Mouse (Mus musculus): ENCODE measurements around the gene Rsg1. TPM values are rescaled to one million over a fixed set of nuclear protein-coding genes. Genes with fewer than 3 reads are reported as not detected.

Gene Rsg1
- polyA plus RNA-seq, 2 experiments from 2014 or later, result 3.0 to 4.7 TPM

DNA sequence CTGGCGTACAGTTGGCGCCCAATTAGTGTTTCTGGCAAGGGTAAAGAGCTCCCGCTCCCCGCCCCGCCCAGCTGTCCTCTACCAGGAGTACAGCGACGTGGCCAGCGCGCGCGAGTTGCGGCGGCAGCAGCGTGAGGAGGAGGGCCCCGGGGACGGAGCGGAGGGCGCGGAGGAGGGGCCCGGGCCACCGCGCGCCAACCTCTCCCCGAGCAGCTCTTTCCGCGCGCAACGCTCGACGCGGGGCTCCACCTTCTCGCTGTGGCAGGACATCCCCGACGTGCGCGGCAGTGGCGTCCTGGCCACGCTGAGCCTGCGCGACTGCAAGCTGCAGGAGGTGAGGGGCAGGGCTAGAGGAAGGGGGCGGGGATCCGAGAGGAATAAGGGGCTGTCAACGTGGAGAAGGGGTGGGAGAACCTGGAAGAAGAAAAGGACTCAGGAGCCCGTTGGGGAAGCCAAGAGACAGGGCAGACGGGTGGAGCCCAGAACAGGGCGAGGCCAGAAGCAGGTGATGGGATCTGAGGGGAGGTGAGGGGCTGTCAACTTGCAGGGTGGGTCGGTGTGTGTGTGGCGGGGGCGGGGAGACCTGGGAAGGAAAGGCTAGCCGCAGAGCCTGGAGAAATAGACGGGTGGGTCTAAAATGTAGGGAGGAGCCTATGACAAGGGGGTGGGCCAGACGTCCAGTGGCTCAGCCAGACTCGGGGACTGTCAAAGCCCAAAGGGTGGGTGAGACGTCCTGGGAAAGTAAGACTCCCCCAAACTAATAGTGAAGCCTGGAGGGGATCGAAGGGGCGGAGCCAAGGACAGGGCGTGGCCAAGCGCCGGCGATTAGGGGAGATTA lies 34.2 kb downstream of the Rsg1 start:
- ATAC-seq, result no peak

DNA sequence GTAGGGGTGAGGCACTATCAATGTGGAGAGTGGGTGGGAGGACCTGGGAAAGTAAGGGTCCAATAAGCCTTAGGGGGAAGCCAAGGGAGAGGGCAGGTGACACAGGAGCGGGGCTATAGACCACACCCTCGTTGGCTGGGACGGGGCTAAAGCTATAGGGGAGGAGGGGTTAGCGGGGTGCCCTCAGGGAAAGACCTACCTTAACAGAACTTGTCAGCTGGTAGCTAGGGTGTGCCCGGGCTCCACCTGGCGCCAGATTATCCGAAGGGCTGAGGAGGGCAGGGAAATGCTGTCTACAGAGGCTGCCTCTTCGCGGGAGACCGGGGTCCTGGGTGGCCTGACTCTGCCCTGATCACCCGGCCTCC lies 34.8 kb downstream of the Rsg1 start:
- ATAC-seq, result no peak

DNA sequence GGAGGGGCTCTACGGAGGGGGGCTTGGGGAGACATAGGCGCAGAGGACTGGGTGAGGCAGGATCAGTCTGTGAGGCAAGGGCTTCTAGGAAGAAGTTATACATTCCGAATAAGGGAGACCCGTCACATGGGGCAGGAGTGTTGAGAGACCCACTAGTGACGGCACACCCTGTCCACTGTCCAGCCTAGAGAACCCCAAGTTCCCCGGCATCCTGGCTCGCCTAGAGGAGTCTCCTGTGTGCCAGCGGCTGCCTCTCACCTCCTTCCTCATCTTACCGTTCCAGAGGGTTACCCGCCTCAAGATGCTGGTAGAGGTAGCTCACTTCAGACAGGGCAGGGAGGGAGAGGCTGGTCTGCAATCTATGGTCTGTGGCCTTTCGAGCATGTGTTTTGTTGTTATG lies 35.6 kb downstream of the Rsg1 start:
- ATAC-seq, result no peak

GRCm38 (mm10) chr4:141251071-141251470 lies 37.3 kb downstream of the Rsg1 start:
- ATAC-seq, result no peak

DNA sequence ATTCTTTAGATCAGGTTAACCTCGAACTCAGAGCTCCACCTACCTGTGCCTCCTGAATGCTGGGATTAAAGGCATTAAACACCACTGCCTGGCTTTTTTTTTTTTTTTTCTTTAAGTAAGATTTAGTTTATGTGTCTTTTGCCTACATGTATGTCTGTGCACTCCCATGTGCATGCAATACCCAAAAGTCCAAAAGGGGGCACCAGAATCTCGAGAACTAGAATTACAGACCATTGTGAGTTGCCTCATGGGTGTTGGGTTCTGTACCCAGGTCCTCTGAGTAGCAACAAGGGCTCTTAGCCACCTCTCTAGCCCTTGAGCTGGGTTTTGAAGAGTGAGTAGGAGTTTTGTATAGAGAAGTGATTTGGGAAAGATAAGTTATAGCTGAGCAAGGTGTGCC lies 38.9 kb downstream of the Rsg1 start:
- ATAC-seq, result no peak

DNA sequence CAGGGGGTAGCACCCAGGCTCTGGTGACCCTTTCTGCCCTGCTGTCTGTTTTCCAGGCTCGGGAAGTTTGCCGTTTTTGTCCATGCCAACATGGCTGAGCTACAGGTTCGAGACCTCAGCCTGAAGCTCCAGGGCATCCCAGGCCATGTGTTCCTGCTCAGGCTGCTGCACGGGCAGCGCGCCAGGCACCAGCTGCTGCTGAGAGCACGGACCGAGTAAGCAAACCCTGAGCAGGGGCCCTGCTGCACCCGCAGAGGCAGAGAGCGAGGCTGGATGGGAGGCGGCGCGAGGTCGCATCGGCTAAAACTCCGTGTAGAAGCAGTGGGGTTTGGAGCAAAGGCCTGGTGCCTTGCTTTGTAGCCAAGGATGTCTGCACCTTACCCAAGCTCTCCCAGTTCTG lies 40.5 kb downstream of the Rsg1 start:
- ATAC-seq, result no peak

- ATAC-seq, result no peak
These were observed 43.7 kb downstream of the Rsg1 start for GRCm38 (mm10) chr4:141257440-141257839.

DNA sequence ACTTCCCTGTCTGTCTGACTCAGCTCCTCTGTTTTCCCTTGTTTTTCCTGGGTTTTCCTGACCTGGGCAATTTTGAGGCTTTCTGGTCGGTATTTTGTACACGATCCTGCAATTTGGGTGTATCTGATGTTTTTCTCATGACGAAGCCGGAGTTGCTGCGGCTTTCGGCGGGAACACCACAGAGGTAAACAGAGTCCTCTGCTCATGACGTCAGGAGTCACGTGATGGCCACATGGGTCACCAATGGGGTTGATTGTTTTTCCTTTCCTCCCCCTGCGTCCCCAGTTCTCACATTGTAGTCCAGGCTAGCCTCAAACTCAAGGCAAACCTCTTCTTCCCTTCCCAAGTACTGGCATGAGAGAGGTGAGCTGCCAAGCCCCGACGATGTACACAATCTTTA lies 45.7 kb downstream of the Rsg1 start:
- no peak for ATAC-seq

DNA sequence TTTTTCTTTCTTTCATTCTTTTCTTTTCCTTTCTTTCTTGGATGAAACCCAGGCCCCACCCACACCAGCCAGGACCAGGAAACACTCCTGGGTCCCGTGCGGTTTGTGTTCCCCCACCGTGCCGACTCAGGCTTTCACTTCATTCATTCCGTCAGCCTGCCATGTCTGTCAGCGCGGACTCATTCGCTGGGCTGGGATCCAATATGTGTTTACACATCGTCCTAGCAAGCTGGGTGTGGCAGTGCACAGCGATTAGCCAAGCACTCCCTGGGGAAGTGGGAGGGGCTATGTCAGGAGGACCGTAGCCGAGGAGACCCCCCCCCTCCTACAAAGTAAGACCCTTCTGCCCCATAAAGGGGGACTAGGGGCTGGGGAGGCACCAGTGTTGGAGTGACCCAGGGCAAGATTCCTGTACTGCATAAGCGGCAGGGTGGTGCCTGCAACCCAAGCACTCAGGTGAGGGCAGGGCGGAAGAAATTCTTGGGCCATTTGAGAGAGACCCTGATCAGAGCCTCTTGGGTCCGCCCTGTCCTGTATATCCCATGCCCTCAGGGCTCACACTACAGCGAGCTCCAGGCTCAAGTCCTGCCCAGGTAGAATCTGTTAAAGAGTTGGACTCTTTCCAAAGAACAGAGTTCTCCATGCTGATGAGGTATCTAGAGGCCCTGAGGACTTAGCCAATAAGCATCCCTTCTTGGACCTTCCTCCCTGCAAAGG lies 46.4 kb downstream of the Rsg1 start:
- no peak for ATAC-seq

DNA sequence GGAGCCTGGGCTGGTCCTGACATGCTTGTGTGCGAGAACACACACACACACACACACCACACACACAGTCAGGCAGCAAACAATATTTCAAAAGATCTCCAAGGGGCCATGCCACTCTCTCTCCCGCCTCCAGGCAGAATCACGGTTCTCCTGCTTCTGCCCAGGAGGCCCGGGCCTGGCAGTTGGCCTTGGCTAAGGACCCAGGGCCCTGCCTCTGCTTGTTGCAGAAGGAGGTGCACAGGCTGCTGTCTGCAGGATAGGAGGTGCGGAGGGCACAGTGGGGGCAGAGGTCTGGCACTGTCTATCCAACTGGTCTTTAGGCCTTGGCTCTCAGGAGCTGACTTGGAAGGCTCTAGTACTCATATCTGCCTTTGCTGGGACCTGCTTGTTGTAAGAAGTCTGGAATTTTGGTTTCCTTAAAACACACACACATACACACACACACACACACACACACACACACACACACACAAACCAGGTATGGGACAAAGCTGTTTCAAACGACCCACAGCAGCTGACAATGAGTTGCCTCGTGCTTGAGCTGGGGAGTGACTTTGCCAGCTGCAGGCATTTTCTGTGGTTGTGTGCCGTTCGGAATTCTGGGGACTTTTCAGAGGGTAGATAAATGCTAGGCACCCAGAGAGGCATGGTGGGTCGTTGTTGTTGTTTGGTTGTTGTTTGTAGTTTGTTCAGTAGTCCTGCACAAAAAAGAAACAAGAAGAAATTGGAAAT lies 49.3 kb downstream of the Rsg1 start:
- ATAC-seq, result no peak

- ATAC-seq, result no peak
These were observed 52.4 kb downstream of the Rsg1 start for GRCm38 (mm10) chr4:141265979-141266637.

DNA sequence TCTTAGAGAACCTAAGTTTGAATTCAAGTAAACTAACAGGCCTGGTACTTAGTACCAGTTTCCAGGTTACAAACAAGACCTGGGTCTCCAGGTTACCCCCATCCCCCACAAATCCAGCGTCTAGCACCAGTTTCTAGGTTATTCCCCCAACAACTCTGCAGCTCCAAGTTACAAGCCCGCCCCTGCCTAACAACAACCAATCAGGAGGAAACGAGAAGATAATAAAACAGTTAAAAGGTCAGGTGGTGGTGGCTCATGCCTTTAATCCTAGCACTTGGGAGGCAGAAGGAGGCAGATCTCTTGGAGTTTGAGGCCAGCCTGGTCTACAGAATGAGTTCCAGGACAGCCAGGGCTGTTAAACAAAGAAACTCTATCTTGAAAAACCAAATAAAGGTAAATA lies 53.5 kb downstream of the Rsg1 start:
- ATAC-seq, result no peak

- no peak for ATAC-seq
These were observed 54.1 kb downstream of the Rsg1 start for GRCm38 (mm10) chr4:141267837-141268236.

DNA sequence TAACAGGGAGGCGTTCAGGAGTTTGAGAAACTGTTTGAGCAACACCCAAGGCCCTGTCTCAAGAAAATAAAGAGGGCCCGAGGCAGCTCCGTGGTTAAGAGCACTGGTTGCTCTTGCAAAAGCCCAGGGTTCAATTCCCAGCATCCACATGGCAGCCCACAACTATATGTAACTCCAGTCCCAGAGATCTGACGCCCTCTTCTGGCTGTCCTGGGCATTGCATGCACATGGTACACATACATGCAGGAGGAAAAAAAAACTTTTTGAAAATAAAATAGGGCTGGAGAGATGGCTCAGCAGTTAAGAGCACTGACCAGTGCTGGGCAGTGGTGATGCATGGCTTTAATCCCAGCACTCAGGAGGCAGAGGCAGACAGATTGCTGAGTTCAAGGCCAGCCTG lies 54.6 kb downstream of the Rsg1 start:
- no peak for ATAC-seq

- no peak for ATAC-seq
These were observed 55.3 kb downstream of the Rsg1 start for GRCm38 (mm10) chr4:141269080-141269479.

GRCm38 (mm10) chr4:141270201-141270940 lies 56.6 kb downstream of the Rsg1 start:
- no peak for ATAC-seq

- ATAC-seq, result no peak
These were observed 57.5 kb downstream of the Rsg1 start for GRCm38 (mm10) chr4:141271228-141271627.

DNA sequence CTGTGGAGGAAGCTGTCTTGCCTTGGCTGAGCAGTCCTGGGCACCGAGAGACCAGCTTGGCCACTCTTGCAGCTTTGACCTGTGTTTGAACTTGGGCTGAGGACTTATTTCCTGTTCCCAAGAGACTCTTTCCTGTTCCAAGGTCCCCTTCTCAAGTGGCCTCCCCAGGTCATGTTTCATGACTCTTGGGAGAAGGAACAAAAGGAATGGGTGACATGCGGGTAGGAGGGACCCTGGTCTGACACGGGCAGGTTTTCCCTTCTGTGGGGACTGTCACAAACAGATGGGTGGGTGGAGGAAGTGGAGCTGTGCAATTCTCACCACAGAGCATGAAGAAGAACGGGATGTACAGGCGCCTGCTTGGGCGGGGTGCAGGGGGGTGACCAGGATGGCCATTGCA lies 58.0 kb downstream of the Rsg1 start:
- no peak for ATAC-seq

- ATAC-seq, result peak; percentile 85
These were observed 59.1 kb downstream of the Rsg1 start for GRCm38 (mm10) chr4:141272878-141273277.

DNA sequence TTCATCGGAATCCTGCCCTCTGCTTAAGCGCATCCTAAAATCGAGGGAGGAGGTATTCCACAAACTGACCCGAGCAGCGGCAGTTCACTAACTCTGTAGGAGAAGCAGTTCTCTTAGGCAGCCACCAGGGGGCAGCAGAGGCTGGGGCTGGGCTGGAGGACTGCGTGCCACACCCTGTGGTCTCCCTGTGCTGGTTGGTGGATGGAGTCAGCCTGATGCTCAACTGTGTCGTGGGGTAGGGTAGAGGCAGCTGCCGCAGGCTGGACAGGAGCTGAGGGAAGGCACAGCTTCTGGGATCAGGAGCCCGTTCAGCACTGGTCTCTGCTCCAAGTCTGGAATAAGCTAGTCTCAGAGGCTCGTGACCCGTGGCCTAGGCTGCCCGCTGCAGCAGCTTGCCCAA lies 59.5 kb downstream of the Rsg1 start:
- ATAC-seq, result peak; percentile 78

DNA sequence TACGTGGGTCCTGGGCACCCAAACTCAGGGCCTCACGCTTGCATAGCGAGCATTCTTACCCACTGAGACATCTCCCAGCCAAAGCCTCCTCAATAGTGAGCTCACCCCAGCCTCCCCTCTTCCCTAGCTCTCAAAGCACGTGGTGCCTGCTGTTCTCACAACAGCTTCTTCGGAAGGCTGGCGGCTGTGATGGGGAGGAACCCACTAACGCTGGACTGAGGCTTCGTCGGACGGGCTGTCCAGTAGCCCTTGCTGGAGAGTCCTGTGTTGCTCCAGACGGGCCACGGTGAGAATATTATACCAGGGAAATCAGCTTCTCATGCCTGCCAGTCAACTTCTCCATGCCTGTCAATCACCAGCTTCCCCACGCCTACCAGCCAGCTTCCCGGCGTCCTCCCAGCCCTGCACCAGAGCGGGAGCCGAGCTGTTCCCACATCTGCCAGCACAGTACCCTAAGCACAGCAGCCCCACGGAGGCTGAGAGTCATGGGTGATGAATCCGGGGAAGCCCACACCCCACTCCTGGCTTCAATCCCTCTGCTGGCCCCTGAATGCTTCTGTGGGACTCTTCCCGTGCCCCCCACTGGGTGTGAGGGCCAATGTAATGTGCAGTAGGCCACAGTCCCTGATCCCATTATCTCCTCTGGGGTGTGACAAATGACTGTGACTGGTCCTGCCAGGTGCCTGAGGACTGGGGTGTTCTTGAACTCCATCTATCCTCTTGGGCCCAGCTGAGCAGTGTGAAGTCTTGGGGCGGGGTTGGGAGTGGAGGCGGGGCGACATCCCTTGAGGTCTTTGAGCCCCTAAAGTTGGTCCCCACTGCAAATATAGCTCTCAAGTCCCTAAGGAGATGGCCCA lies 61.0 kb downstream of the Rsg1 start:
- ATAC-seq, result no peak

All from CD4-positive, CD25-positive, alpha-beta regulatory T cell, adult 4 months (primary cell).